Mouse (Mus musculus) myocyte (in vitro differentiated cells): ENCODE measurements around the gene Il1rapl1. TPM values are rescaled to one million over a fixed set of nuclear protein-coding genes. Genes with fewer than 3 reads are reported as not detected.

Source experiments
- H3K27me3 ChIP-seq: one replicate; pipeline ENCODE4 v1.6.1; 2011; ENCODE audit not compliant: control insufficient read depth, insufficient read depth, insufficient read length
- H3K36me3 ChIP-seq: one replicate; pipeline ENCODE4 v1.6.1; 2011; ENCODE audit not compliant: control insufficient read depth, insufficient read depth
- H3K4me2 ChIP-seq: one replicate; pipeline ENCODE4 v1.6.1; 2011; ENCODE audit warnings: low read depth, control low read depth
- H3K4me3 ChIP-seq: one replicate; pipeline ENCODE4 v1.5.1; 2011; ENCODE audit warnings: mild to moderate bottlenecking, control low read depth, moderate library complexity
- H3K79me2 ChIP-seq: one replicate; pipeline ENCODE4 v1.6.1; 2011; ENCODE audit not compliant: control insufficient read depth, insufficient read depth
- H3ac ChIP-seq: one replicate; pipeline ENCODE4 v1.6.1; 2011; ENCODE audit not compliant: control insufficient read depth, insufficient read length
- CEBPB ChIP-seq: IDR thresholded peaks from 2 replicates; pipeline ENCODE4 v1.6.1; 2011; ENCODE audit warnings: mild to moderate bottlenecking, moderate library complexity; ENCODE audit not compliant: poor library complexity, insufficient read depth, severe bottlenecking
- E2F4 ChIP-seq: IDR thresholded peaks from one replicate; pipeline ENCODE4 v1.6.1; 2011; ENCODE audit warnings: mild to moderate bottlenecking, control low read depth, moderate library complexity; ENCODE audit not compliant: insufficient read depth
- MAX ChIP-seq: IDR thresholded peaks from one replicate; pipeline ENCODE4 v1.6.1; 2011; ENCODE audit warnings: low read depth, mild to moderate bottlenecking, control low read depth
- MYOD1 ChIP-seq, 3 experiments: IDR thresholded peaks; one replicate each; pipeline ENCODE4 v1.6.1; 2011; ENCODE audit warnings: control low read depth in 2 of 3, low read depth in 2 of 3, mild to moderate bottlenecking in 2 of 3, moderate library complexity in 1 of 3; ENCODE audit not compliant: insufficient read length in 2 of 3, control insufficient read depth in 1 of 3
- MYOG ChIP-seq, 3 experiments: IDR thresholded peaks; one replicate each; pipeline ENCODE4 v1.6.1; 2011; ENCODE audit warnings: control low read depth in 2 of 3, low read depth in 2 of 3, mild to moderate bottlenecking in 2 of 3; ENCODE audit not compliant: insufficient read length in 2 of 3, control insufficient read depth in 1 of 3, insufficient read depth in 1 of 3
- POLR2A ChIP-seq: IDR thresholded peaks from one replicate; pipeline ENCODE4 v1.6.1; 2011; ENCODE audit warnings: low read depth, mild to moderate bottlenecking, control low read depth, moderate library complexity; ENCODE audit not compliant: insufficient read length
- POLR2AphosphoS2 ChIP-seq: IDR thresholded peaks from one replicate; pipeline ENCODE4 v1.6.1; 2011; ENCODE audit warnings: low read depth, control low read depth; ENCODE audit not compliant: insufficient read length
- REST ChIP-seq: IDR thresholded peaks from one replicate; pipeline ENCODE4 v1.6.1; 2011; ENCODE audit warnings: mild to moderate bottlenecking, control low read depth, moderate library complexity; ENCODE audit not compliant: insufficient read depth, insufficient read length
- SRF ChIP-seq: IDR thresholded peaks from one replicate; pipeline ENCODE4 v1.6.1; 2011; ENCODE audit warnings: low read depth; ENCODE audit not compliant: control insufficient read depth, insufficient read length
- TCF12 ChIP-seq: IDR thresholded peaks from one replicate; pipeline ENCODE4 v1.6.1; 2011; ENCODE audit warnings: mild to moderate bottlenecking, control low read depth; ENCODE audit not compliant: poor library complexity, insufficient read depth, severe bottlenecking
- TCF3 ChIP-seq: IDR thresholded peaks from one replicate; pipeline ENCODE4 v1.6.1; 2011; ENCODE audit warnings: low read depth, control low read depth; ENCODE audit not compliant: insufficient read length
- USF1 ChIP-seq: IDR thresholded peaks from one replicate; pipeline ENCODE4 v1.6.1; 2011; ENCODE audit warnings: low read depth, mild to moderate bottlenecking, control low read depth, moderate library complexity
- polyA plus RNA-seq: library from polyadenylated mRNA; unstranded; fragments of >200 nt; fragmentation: generic; extraction: Trizol; gene quantifications from one replicate; pipeline ENCODE4 v1.2.1, GENCODE M21; 2012; ENCODE audit warnings: missing spikeins

Il1rapl1 gene
- polyA plus RNA-seq, 1 experiment, result not detected

- Histone ChIP-seq H3K27me3 (no peaks in the 10 kb centered on the region), H3K4me2 (no peak overlapping the region), H3ac (no peak overlapping the region), H3K79me2 (no peaks in the 10 kb centered on the region), H3K4me3 (no peak overlapping the region), H3K36me3 (no peaks in the 10 kb centered on the region)
- TF ChIP-seq MYOD1 (IDR thresholded peaks at IDR 0.05; ENCODE audit: control insufficient read depth in 1 of 3, insufficient read length in 2 of 3, low read depth in 2 of 3) (no peak), SRF (no peak), E2F4 (no peak), CEBPB (no peak), MYOG (IDR thresholded peaks at IDR 0.05; ENCODE audit: control insufficient read depth in 1 of 3, insufficient read depth in 1 of 3, insufficient read length in 2 of 3, low read depth in 2 of 3) (no peak), TCF12 (no peak), POLR2A (no peak), REST (no peak), MAX (no peak), USF1 (no peak), TCF3 (no peak), POLR2AphosphoS2 (no peak)
Measured at GRCm38 (mm10) chrX:86808218-86808617, 1307.2 kb downstream of the Il1rapl1 start.

GRCm38 (mm10) chrX:86802725-86803124 lies 1312.7 kb downstream of the Il1rapl1 start:
- H3K27me3 ChIP-seq, result no peaks in the 10 kb centered on the region
- H3ac ChIP-seq, result no peak overlapping the region
- no peaks in the 10 kb centered on the region for H3K79me2 ChIP-seq
- no peak overlapping the region for H3K4me2 ChIP-seq
- TF ChIP-seq REST (no peak), TCF3 (no peak), POLR2AphosphoS2 (no peak), MYOD1 (IDR thresholded peaks at IDR 0.05; ENCODE audit: control insufficient read depth in 1 of 3, insufficient read length in 2 of 3, low read depth in 2 of 3) (no peak), E2F4 (no peak), MYOG (IDR thresholded peaks at IDR 0.05; ENCODE audit: control insufficient read depth in 1 of 3, insufficient read depth in 1 of 3, insufficient read length in 2 of 3, low read depth in 2 of 3) (no peak), POLR2A (no peak), MAX (no peak), USF1 (no peak), SRF (no peak), CEBPB (no peak), TCF12 (no peak)
- no peak overlapping the region for H3K4me3 ChIP-seq
- no peaks in the 10 kb centered on the region for H3K36me3 ChIP-seq

- no peaks in the 10 kb centered on the region for H3K27me3 ChIP-seq
- H3ac ChIP-seq, result no peak overlapping the region
- H3K79me2 ChIP-seq, result no peaks in the 10 kb centered on the region
- H3K4me3 ChIP-seq, result no peak overlapping the region
- H3K36me3 ChIP-seq, result no peaks in the 10 kb centered on the region
- no peak overlapping the region for H3K4me2 ChIP-seq
- TF ChIP-seq MYOD1 (IDR thresholded peaks at IDR 0.05; ENCODE audit: control insufficient read depth in 1 of 3, insufficient read length in 2 of 3, low read depth in 2 of 3) (no peak), MAX (no peak), TCF12 (no peak), TCF3 (no peak), MYOG (IDR thresholded peaks at IDR 0.05; ENCODE audit: control insufficient read depth in 1 of 3, insufficient read depth in 1 of 3, insufficient read length in 2 of 3, low read depth in 2 of 3) (no peak), SRF (no peak)
Measured at GRCm38 (mm10) chrX:86728803-86729202, 1386.6 kb downstream of the Il1rapl1 start.
